Mouse (Mus musculus): Measurements from ENCODE around the gene Scamp4. TPM values are rescaled to one million over a fixed set of nuclear protein-coding genes. Genes with fewer than 3 reads are reported as not detected.
"Not testable (repeated sequence)": the region's sequence is repeated elsewhere in the genome, so short reads cannot be mapped to it uniquely, and the experiment has no call there.

Scamp4 gene
- total RNA-seq, 2 experiments from 2014 or later = 6.9 to 8.8 TPM

- ATAC-seq (replicated peaks; ENCODE audit: low FRiP score, poor library complexity, severe bottlenecking) = peak; percentile 66
Observed at GRCm38 (mm10) chr10:80577195-80578130, 25.2 kb upstream of the Scamp4 start, which contains the start of gene Klf16. Gene Klf16, minus strand, starts transcription at chr10:80577321.

GRCm38 (mm10) chr10:80578131-80578750 is 24.4 kb upstream of the Scamp4 start:
- peak; percentile 68 for ATAC-seq (replicated peaks; ENCODE audit: low FRiP score, poor library complexity, severe bottlenecking)

- peak; percentile 64 for ATAC-seq (replicated peaks; ENCODE audit: low FRiP score, poor library complexity, severe bottlenecking)
Observed at GRCm38 (mm10) chr10:80578911-80579310, 23.8 kb upstream of the Scamp4 start.

- ATAC-seq (replicated peaks; ENCODE audit: low FRiP score, poor library complexity, severe bottlenecking) = no peak
Observed at GRCm38 (mm10) chr10:80583047-80583446, 19.6 kb upstream of the Scamp4 start.

GRCm38 (mm10) chr10:80584045-80584488 is 18.6 kb upstream of the Scamp4 start:
- ATAC-seq (replicated peaks; ENCODE audit: low FRiP score, poor library complexity, severe bottlenecking) = no peak

GRCm38 (mm10) chr10:80584642-80585552 is 17.8 kb upstream of the Scamp4 start:
- no peak for ATAC-seq (replicated peaks; ENCODE audit: low FRiP score, poor library complexity, severe bottlenecking)

GRCm38 (mm10) chr10:80585581-80585980 is 17.1 kb upstream of the Scamp4 start:
- no peak for ATAC-seq (replicated peaks; ENCODE audit: low FRiP score, poor library complexity, severe bottlenecking)

- no peak for ATAC-seq (replicated peaks; ENCODE audit: low FRiP score, poor library complexity, severe bottlenecking)
Observed at GRCm38 (mm10) chr10:80586407-80587304, 16.0 kb upstream of the Scamp4 start.

GRCm38 (mm10) chr10:80587305-80587657 is 15.4 kb upstream of the Scamp4 start:
- ATAC-seq (replicated peaks; ENCODE audit: low FRiP score, poor library complexity, severe bottlenecking) = no peak

- ATAC-seq (replicated peaks; ENCODE audit: low FRiP score, poor library complexity, severe bottlenecking) = 0 out of 2 replicates have a peak, but pooled peaks have one; percentile 3
Observed at GRCm38 (mm10) chr10:80589127-80589878, 13.4 kb upstream of the Scamp4 start.

GRCm38 (mm10) chr10:80589879-80590854 is 12.5 kb upstream of the Scamp4 start, which contains the start of gene Abhd17a:
Gene Abhd17a, minus strand, starts transcription at chr10:80590341.
- peak; percentile 95 for ATAC-seq (replicated peaks; ENCODE audit: low FRiP score, poor library complexity, severe bottlenecking)

- no peak for ATAC-seq (replicated peaks; ENCODE audit: low FRiP score, poor library complexity, severe bottlenecking)
Observed at GRCm38 (mm10) chr10:80596318-80596717, 6.4 kb upstream of the Scamp4 start.

- peak; percentile 1; the same call in 1 of the 2 replicates for ATAC-seq (replicated peaks; ENCODE audit: low FRiP score, poor library complexity, severe bottlenecking)
Observed at GRCm38 (mm10) chr10:80603364-80603763, 692 bp downstream of the Scamp4 start.

GRCm38 (mm10) chr10:80604001-80604509 is 1.4 kb downstream of the Scamp4 start:
- peak; percentile 83 for ATAC-seq (replicated peaks; ENCODE audit: low FRiP score, poor library complexity, severe bottlenecking)

- no peak for ATAC-seq (replicated peaks; ENCODE audit: low FRiP score, poor library complexity, severe bottlenecking)
Observed at GRCm38 (mm10) chr10:80604988-80605387, 2.3 kb downstream of the Scamp4 start.

GRCm38 (mm10) chr10:80605721-80606120 is 3.0 kb downstream of the Scamp4 start, which contains the start of gene Gm49322:
Gene Gm49322, plus strand, starts transcription at chr10:80606021.
- not testable (repeated sequence) for ATAC-seq (replicated peaks; ENCODE audit: low FRiP score, poor library complexity, severe bottlenecking)

- ATAC-seq (replicated peaks; ENCODE audit: low FRiP score, poor library complexity, severe bottlenecking) = no peak
Observed at GRCm38 (mm10) chr10:80606306-80606705, 3.6 kb downstream of the Scamp4 start.
